Mouse (Mus musculus) liver, postnatal 0 days (tissue): ENCODE measurements around the gene Tbpl1. TPM values are rescaled to one million over a fixed set of nuclear protein-coding genes. Genes with fewer than 3 reads are reported as not detected.

ENCODE experiments used
- ATAC-seq: fragments of 200-750 bp; cut with Nextera tagmentation; 2 replicates; pipeline ENCODE4 v1.8.0; 2017; ENCODE audit warnings: mild to moderate bottlenecking, moderate library complexity
- DNase-seq: peaks from one replicate; pipeline ENCODE4 v3.0.0-alpha.2; 2016
- H3K27ac ChIP-seq: fragments of 300-500 bp; sonication (generic); 2 replicates; pipeline ENCODE4 v1.5.1; 2014; ENCODE audit warnings: antibody characterized with exemption, moderate library complexity, mild to moderate bottlenecking, low read depth
- H3K27me3 ChIP-seq: fragments of 300-500 bp; sonication (generic); 2 replicates; pipeline ENCODE4 v1.6.1; 2014; ENCODE audit warnings: low read length, control low read depth, mixed read lengths; ENCODE audit not compliant: insufficient read depth
- H3K36me3 ChIP-seq: fragments of 300-500 bp; sonication (generic); replicated peaks from 2 replicates; pipeline ENCODE4 v1.6.1; 2014; ENCODE audit warnings: mild to moderate bottlenecking, control low read depth, low read length, moderate library complexity, mixed read lengths; ENCODE audit not compliant: insufficient read depth
- H3K4me1 ChIP-seq: fragments of 300-500 bp; sonication (generic); 2 replicates; pipeline ENCODE4 v1.6.1; 2014; ENCODE audit warnings: antibody characterized with exemption, mild to moderate bottlenecking, control low read depth; ENCODE audit not compliant: insufficient read depth
- H3K4me2 ChIP-seq: fragments of 300-500 bp; sonication (generic); 2 replicates; pipeline ENCODE4 v1.6.1; 2014; ENCODE audit warnings: low read depth, mild to moderate bottlenecking, low read length, moderate library complexity, mixed read lengths
- H3K4me3 ChIP-seq: fragments of 300-500 bp; sonication (generic); 2 replicates; pipeline ENCODE4 v1.5.1; 2014; ENCODE audit warnings: low read depth, low read length
- H3K9ac ChIP-seq: fragments of 300-500 bp; sonication (generic); replicated peaks from 2 replicates; pipeline ENCODE4 v1.6.1; 2014; ENCODE audit warnings: mild to moderate bottlenecking, moderate library complexity
- H3K9me3 ChIP-seq: fragments of 300-500 bp; sonication (generic); 2 replicates; pipeline ENCODE4 v1.6.1; 2016; ENCODE audit warnings: mild to moderate bottlenecking, control low read depth, low read length, mixed read lengths
- CTCF ChIP-seq: sonication (generic); IDR thresholded peaks from 2 replicates; pipeline ENCODE4 v1.5.1; 2016; ENCODE audit warnings: antibody characterized with exemption, low read depth
- EP300 ChIP-seq: IDR thresholded peaks from 2 replicates; pipeline ENCODE4 v1.6.1; 2016; ENCODE audit warnings: antibody characterized with exemption, low read depth, mild to moderate bottlenecking
- WGBS: fragments of 180-500 bp; shearing (Covaris S2); extraction: QIAGEN DNeasy Blood & Tissue Kit; methylation state at CpG from one replicate; pipeline ENCODE4 v1.1.7; 2014; ENCODE audit not compliant: insufficient replicate concordance; 5-methylcytosine and 5-hydroxymethylcytosine counted together
- polyA plus RNA-seq: library from polyadenylated mRNA; unstranded; fragments of >200 nt; fragmentation: Nextera tagmentation; extraction: Ambion mirVana; gene quantifications from 2 replicates; pipeline ENCODE4 v1.2.1, GENCODE M21; 2015

Tbpl1 gene
- polyA plus RNA-seq: 17.4 and 19.4 TPM in 2 replicates

DNA sequence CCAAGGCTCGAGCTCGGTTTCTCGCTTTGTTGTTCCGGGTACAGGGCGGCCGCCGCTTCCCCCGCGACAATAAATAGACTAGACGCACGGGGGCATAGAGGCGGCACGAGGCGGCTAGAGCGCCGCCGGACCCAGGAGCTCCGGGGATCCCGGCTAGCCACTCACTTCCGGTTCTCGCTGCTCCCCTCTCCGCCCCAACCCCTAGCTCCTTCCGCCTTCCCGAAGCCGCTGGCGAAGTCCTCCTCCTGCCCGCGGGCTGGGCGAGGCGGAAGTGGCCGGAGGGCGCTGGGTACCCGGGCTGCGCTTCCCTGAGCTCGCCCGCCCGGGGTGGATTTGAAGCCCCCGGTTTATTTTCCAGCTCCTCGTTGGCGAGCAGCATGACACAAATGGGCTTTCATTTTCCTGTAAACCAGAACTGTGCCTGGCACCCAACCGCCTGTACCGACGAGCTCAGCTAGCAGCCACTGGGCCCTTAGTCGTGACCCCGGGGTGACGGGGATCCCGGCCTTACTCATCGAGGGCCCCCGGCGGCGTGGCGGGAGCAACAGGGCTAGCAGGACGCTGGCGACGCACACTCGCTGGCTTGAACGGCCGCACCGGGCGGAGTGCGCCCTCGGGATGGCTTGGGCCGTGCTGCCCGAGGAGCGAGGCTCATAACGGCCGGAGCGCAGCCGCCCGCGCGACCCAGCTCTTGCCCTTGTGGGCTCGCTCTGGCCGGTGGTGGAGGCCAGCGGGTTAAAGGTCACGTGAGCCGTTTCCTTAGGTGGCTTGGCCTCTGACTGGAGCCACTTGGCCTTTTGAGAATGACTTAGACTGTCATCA, at the start of gene Tbpl1:
Gene Tbpl1, minus strand, starts transcription at position 667 of the 822 bp plus-strand sequence.
- peak; percentile 97 for ATAC-seq
- Histone ChIP-seq H3K36me3 (no peaks in the 10 kb centered on the region), H3K9ac (peak within 1 kb of the TSS; percentile 96), H3K9me3 (no peaks in the 10 kb centered on the region), H3K4me1 (peaks cover 27% of the 10 kb centered on the region), H3K27ac (peak within 1 kb of the TSS; percentile 97), H3K4me2 (peak within 1 kb of the TSS; percentile 97), H3K4me3 (peak within 1 kb of the TSS; percentile 100), H3K27me3 (no peaks in the 10 kb centered on the region)
- WGBS: under 1% methylated on average over 76 of the region's 77 CpGs
- DNase-seq: peak; percentile 95
- TF ChIP-seq EP300: peak; percentile 72; the same call in 1 of the 2 replicates
- peak; percentile 38 for TF ChIP-seq CTCF

- H3K4me2 ChIP-seq: no peak overlapping the region
- no peaks in the 10 kb centered on the region for H3K27me3 ChIP-seq
- no peak for TF ChIP-seq EP300
- peak; percentile 47 for TF ChIP-seq CTCF
- no peaks in the 10 kb centered on the region for H3K9me3 ChIP-seq
- DNase-seq: peak; percentile 19
- H3K36me3 ChIP-seq: no peaks in the 10 kb centered on the region
- H3K9ac ChIP-seq: no peak overlapping the region
- H3K4me1 ChIP-seq: no peaks in the 10 kb centered on the region
- 24% methylated on average over 4 of the region's 4 CpGs for WGBS
- no peak overlapping the region for H3K27ac ChIP-seq
- no peak overlapping the region for H3K4me3 ChIP-seq
- no peak for ATAC-seq
Observed at GRCm38 (mm10) chr10:22781466-22781865, 49.7 kb upstream of the Tbpl1 start.

DNA sequence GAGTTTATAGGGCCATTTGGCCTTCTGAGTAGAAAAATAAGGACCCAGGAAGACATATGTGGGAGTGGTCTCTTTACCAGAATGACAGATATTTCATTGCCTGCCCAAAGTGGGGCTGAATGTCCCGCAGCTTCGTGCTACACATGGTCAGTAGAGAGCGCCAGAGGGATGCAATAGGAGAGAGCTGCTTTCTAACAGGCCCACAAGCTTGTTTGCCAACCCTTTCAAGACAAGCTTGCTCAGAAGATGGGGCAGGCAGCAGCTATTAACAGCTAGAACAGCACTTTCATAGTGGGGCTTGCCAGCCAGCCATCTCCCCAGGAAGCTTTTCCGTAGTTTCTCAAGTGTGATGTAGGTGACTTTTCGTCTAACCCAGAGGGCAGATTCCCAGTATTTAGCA, 46.2 kb upstream of the Tbpl1 start:
- Histone ChIP-seq H3K27ac (no peak overlapping the region), H3K4me1 (no peaks in the 10 kb centered on the region), H3K4me3 (no peak overlapping the region), H3K9ac (no peak overlapping the region), H3K36me3 (no peaks in the 10 kb centered on the region), H3K9me3 (no peaks in the 10 kb centered on the region), H3K4me2 (no peak overlapping the region), H3K27me3 (no peaks in the 10 kb centered on the region)
- WGBS: 13% methylated on average over 5 of the region's 5 CpGs
- ATAC-seq (no peak), DNase-seq (no peak)
- no peak for TF ChIP-seq EP300
- peak; percentile 58 for TF ChIP-seq CTCF

DNA sequence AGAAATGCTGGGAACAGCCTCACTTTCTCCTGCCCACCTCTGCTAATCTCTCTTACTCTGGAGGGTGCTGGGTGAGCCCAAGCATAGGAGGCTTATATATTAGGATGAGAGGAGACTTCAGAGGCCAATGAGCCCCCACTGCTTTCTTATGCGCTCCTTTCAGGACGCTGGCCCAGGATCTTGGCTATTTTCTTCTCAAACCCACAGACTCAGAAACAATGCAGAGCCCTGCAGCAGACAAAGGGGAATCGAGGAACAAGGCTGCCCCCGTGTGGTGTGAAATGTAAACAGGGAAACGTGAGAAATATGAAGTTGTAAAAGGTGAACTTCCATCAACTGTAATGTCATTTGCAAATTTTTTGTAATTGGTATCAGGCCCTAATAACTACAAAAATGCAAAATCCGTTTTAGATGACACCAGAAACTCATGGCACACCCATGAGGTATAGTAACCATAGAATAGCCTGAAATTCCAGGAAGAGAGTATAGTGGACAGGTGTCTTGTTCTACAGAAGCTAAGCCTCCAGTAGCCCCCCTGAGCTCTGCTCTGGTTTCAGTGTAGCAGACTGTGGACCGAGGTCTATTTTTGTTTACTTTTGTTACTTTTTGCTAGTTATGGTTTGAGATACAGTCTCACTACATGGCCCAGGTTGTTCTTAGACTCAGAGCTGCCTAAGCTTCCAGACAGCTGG, 44.4 kb upstream of the Tbpl1 start:
- TF ChIP-seq EP300: no peak
- peak; percentile 57 for TF ChIP-seq CTCF
- H3K9me3 ChIP-seq: no peaks in the 10 kb centered on the region
- H3K9ac ChIP-seq: no peak overlapping the region
- no peak overlapping the region for H3K4me2 ChIP-seq
- no peak overlapping the region for H3K4me3 ChIP-seq
- no peak for ATAC-seq
- no peak overlapping the region for H3K27ac ChIP-seq
- no peaks in the 10 kb centered on the region for H3K36me3 ChIP-seq
- H3K4me1 ChIP-seq: no peaks in the 10 kb centered on the region
- peak; percentile 23 for DNase-seq
- WGBS: 10% methylated on average over 7 of the region's 7 CpGs
- no peaks in the 10 kb centered on the region for H3K27me3 ChIP-seq

DNA sequence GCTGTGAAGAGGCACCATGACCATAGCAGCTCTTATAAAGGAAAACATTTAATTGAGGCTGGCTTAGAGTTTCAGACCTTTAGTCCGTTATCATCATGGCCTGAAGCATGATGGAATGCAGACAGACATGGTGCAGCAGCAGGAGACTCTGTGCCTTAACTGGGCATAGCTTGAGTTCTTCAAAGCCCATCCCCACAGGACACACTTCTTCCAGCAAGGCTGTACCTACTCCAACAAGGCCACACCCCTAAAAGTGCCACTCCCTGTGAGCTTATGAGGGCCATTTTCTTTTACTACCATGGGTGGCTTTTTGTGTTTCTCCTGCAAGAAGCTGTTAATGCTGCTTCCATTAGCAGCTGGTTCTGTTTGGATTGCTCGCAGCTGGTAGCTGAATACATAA, 43.7 kb upstream of the Tbpl1 start:
- no peaks in the 10 kb centered on the region for H3K9me3 ChIP-seq
- WGBS: 69% methylated on average over 2 of the region's 2 CpGs

GRCm38 (mm10) chr10:22774626-22775025, 42.9 kb upstream of the Tbpl1 start:
- Histone ChIP-seq H3K27ac (no peak overlapping the region), H3K4me1 (no peaks in the 10 kb centered on the region), H3K9ac (no peak overlapping the region), H3K9me3 (no peaks in the 10 kb centered on the region), H3K27me3 (no peaks in the 10 kb centered on the region), H3K4me2 (no peak overlapping the region), H3K4me3 (no peak overlapping the region), H3K36me3 (no peaks in the 10 kb centered on the region)
- 67% methylated on average over 3 of the region's 3 CpGs for WGBS
- TF ChIP-seq CTCF (no peak), EP300 (no peak)
- DNase-seq (no peak), ATAC-seq (no peak)

More for the DNA sequence above, 43.7 kb upstream of the Tbpl1 start:
- DNase-seq (no peak), ATAC-seq (no peak)
- H3K4me2 ChIP-seq: no peak overlapping the region
- H3K4me1 ChIP-seq: no peaks in the 10 kb centered on the region
- no peak overlapping the region for H3K27ac ChIP-seq
- no peaks in the 10 kb centered on the region for H3K27me3 ChIP-seq
- no peak for TF ChIP-seq CTCF
- TF ChIP-seq EP300: no peak
- H3K36me3 ChIP-seq: no peaks in the 10 kb centered on the region
- no peak overlapping the region for H3K4me3 ChIP-seq
- no peak overlapping the region for H3K9ac ChIP-seq
